Mouse (Mus musculus) left cerebral cortex, postnatal 25 days (tissue): ENCODE data around the gene H2bfm. TPM values are rescaled to one million over a fixed set of nuclear protein-coding genes. Genes with fewer than 3 reads are reported as not detected.
A peak's percentile ranks its signal among the peaks of the same experiment; 100 is the strongest.
"Not testable (repeated sequence)": the region's sequence is repeated elsewhere in the genome, so short reads cannot be mapped to it uniquely, and the experiment has no call there.

Experiments used
- DNase-seq, 2 experiments: peaks; one replicate each; pipeline ENCODE4 v3.0.0; 2022; ENCODE audit warnings: low spot score in 2 of 2, mixed read lengths in 1 of 2
- intact Hi-C: fragments of 180-260 bp; cut with DNase I; formaldehyde crosslinking; loops from one replicate; pipeline ENCODE4 v1.15.1; 2025
- total RNA-seq, 2 experiments: library from RNA; stranded (reverse); gene quantifications; 2 replicates each; pipeline ENCODE4 v1.2.3; 2021

The H2bfm gene
- total RNA-seq: not detected

DNA sequence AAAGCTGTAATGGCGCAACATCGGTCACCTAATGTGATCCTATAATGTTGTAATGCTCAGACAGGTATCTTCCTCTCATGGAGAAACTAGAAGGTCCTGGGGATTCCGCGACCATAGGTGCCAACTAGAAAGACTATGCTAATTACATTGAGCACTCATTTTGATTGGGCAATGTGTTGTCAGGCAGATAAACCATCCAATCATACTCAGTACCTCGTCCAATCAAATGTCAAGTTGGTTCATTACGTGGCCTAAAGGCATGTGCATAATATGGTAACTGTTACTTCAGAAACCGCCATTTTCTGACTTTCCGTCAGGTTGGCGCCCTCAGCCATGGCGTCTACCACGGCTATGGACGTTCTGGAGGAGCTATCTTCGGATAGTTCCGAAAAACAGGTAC, at the start of gene H2bfm:
H2bfm (plus strand) TSS at position 295 of the 400 bp plus-strand sequence.
- no peak for DNase-seq
- intact Hi-C loops: no loop called here

DNA sequence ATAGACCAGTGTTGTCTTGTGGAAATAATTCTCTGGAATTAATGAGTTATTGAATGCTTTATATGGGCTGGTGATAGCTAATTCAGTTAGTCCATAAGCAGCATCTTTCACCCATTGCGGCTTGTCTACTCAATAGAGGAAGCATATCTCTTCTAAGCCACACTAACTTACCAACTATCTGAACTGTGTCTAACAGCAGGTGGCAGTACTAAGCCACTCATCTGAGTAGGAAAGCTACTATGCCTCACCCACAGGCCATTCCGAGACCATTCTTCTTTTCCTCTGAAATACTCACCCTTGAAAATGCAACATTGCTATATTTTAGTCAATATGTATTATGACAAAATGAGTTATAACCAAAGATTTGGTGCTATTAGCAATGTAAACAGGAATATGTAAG, 31.4 kb upstream of the H2bfm start:
- DNase-seq: peak; percentile 5 to 60

DNA sequence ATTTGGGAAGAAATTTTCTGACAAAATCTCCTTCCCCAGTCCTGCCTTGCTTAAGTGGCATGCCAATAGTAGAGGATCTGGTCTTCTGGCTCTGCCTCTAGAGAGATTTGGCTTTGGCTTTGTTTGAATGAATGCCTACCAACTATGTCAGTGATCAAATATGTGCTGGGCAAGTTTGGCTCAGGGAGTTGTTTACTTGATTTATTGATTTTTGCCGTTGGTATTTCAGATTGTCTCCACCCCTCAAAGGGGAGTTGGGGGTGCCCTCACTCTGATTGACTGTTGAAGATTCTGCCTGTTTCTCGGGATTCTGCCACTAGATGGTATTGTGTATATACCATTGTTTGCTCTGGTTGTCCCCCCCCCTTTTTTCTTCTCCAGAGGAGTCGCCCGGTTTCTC, 22.8 kb upstream of the H2bfm start:
- intact Hi-C loops: no loop called here
- no peak for DNase-seq

More for the DNA sequence above, 31.4 kb upstream of the H2bfm start:
- intact Hi-C loops: loop anchor here (2.0 kb wide), 1 partner anchor 123 kb away; no protein-coding TSS in a partner anchor

DNA sequence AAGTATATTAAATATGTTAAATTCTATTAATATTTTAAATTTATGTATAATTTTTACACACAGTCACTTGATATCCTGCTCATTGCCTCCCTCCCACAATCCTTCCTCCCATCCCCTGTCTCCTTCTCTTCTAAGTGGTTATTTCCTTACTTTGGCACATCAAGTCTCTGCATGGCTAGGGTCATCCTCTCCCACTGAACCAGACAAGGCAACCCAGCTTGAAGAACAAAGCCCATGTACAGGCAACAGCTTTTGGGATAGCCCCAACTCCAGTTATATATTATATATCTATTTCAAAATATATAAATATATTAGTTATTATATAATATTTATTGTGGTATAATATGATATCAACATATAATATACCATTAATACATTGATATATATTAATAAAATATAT, 1.3 kb upstream of the H2bfm start:
- DNase-seq: no peak
- intact Hi-C loops: no loop called here

DNA sequence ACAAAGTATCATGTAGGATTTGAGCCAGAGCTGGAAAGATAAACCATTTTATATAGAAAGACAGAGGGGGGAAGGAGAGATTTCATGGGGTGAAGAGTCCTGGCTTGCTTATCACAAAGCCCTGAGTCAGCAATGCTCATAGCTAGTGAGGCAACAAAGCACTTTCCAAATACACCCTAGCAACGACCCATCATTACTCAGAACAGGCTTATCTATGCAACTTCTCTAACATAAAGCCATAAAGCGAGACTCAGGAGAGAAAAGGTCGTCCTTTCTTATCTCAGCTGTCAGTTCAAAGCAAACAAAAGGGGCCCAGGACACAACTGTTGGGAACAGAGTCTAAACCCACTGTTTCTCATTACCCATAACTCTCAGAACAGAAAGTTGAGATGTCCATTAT, 10.9 kb downstream of the H2bfm start:
- DNase-seq: no peak
- intact Hi-C loops: no loop called here

DNA sequence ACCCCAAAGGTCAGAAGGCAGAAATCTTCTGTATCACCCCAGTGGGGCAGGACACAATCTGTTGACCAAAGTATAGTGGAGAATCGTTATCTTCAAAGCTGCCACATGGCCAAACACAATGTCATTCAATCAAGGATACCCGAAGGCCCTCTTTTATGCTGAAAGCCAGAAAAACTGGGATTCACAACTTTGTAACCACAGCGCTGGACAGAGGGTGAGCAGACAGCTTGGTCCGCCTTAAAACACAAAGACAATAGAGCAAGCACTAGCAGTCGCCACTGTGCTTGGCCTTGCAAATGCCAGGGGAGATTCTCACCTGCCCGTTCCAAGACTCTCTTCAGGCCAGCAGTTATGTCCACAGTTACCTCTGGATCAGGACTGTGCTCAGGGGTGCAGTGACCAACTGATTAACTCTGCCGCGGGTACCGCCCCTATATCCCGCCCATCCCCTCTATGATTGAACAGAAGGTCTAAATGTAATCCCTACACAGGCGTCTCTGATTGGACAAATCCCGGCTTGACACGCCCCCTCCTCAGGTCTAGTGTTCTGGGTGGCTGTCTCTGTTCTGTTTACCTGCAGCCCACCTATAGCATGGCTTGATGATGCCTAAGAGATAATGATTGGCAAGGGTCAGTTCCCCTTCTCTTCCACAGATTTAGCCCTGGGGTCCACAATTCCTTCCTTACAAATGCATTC, 30.6 kb downstream of the H2bfm start:
- peak; percentile 80 to 90 for DNase-seq
- intact Hi-C loops: loop anchor here (2.0 to 5.0 kb wide), 2 partner anchors 21 to 55 kb away; no protein-coding TSS in a partner anchor

- intact Hi-C loops: loop anchor here (2.0 to 5.0 kb wide), 2 partner anchors 21 to 54 kb away; no protein-coding TSS in a partner anchor
- DNase-seq: not testable (repeated sequence)
Measured at GRCm38 (mm10) chrX:136958300-136958699, 31.2 kb downstream of the H2bfm start.

- intact Hi-C loops: loop anchor here (2.0 to 5.0 kb wide), 2 partner anchors 19 to 53 kb away; no protein-coding TSS in a partner anchor
- peak in 1 of 2 experiments; percentile 12 for DNase-seq
Measured at GRCm38 (mm10) chrX:136959688-136960087, 32.6 kb downstream of the H2bfm start.

DNA sequence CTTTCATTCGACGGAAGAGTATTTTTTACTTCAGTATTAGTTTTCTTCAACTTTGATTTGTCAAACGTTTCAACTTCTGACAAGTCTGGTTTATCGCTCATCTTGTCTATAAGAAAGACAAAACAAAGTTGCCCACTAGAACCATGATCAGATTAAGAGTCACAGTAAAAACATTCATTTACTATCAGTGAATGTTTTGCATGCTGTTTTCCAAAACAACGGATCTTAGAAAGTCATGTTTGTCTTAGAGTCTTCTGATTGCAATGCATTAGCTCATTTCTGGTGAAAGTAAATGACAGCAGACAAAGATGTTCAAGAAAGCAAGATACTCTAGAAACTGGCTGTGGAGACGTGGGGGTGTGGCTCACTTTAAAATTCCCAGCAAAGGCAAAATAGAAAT, 48.3 kb downstream of the H2bfm start, which contains the start of gene Tmsb15b2:
Tmsb15b2 (minus strand) TSS at position 101 of the 400 bp plus-strand sequence.
- intact Hi-C loops: loop anchor here (5.0 kb wide), 1 partner anchor 42 kb away; no protein-coding TSS in a partner anchor
- DNase-seq: not testable (repeated sequence)

GRCm38 (mm10) chrX:136976424-136977084, 49.4 kb downstream of the H2bfm start, which contains the start of the genes Tmsb15l and Tmsb15b1:
Tmsb15l (minus strand) TSS chrX:136976869.
Tmsb15b1 (minus strand) TSS chrX:136976874.
- DNase-seq: peak in 1 of 2 experiments; percentile 92
- intact Hi-C loops: loop anchor here (5.0 kb wide), 1 partner anchor 41 kb away; no protein-coding TSS in a partner anchor

Other genes with a start within 250 kb of the H2bfm start
- 10 to 100 TPM; 11.9 to 15.2 TPM for gene Tceal1, start 219.3 kb upstream of the H2bfm start, total RNA-seq
- gene Morf4l2, start 183.6 kb upstream of the H2bfm start, total RNA-seq: 100 to 1,000 TPM; 337 to 381 TPM
- under 1 TPM; 0.18 to 0.21 TPM for gene Glra4, start 147.2 kb upstream of the H2bfm start, total RNA-seq
- gene Plp1, start 104.7 kb upstream of the H2bfm start, total RNA-seq: 1,000 to 10,000 TPM in 1 of 2 experiments, 100 to 1,000 TPM in 1; 891 to 1,070 TPM
- gene Rab9b, start 58.6 kb upstream of the H2bfm start, total RNA-seq: 10 to 100 TPM; 15.2 to 19.8 TPM
- 10 to 100 TPM in 1 of 2 experiments, 1 to 10 TPM in 1; 9.7 to 13.4 TPM for gene Tmsb15b2, start 48.2 kb downstream of the H2bfm start, total RNA-seq
- gene Tmsb15l, start 49.5 kb downstream of the H2bfm start, total RNA-seq: 1 to 10 TPM; 3.1 to 3.8 TPM
- 1 to 10 TPM; 3.0 to 7.7 TPM for gene Tmsb15b1, start 49.5 kb downstream of the H2bfm start, total RNA-seq
- 100 to 1,000 TPM; 240 to 266 TPM for gene Zcchc18, start 65.8 kb downstream of the H2bfm start, total RNA-seq
- gene Slc25a53, start 111.0 kb downstream of the H2bfm start, total RNA-seq: 10 to 100 TPM; 23.0 to 32.1 TPM
- 1 to 10 TPM; 7.9 to 9.1 TPM for gene Fam199x, start 122.3 kb downstream of the H2bfm start, total RNA-seq
- gene Esx1, start 194.8 kb downstream of the H2bfm start, total RNA-seq: not detected